Mouse (Mus musculus): ENCODE measurements at regions not wholly inside any gene's neighbourhood (a gene's known extent, or its start where the extent isn't known, plus 50 kb on each side); places are given as distances from the start of the nearest gene placed in this dataset.

DNA sequence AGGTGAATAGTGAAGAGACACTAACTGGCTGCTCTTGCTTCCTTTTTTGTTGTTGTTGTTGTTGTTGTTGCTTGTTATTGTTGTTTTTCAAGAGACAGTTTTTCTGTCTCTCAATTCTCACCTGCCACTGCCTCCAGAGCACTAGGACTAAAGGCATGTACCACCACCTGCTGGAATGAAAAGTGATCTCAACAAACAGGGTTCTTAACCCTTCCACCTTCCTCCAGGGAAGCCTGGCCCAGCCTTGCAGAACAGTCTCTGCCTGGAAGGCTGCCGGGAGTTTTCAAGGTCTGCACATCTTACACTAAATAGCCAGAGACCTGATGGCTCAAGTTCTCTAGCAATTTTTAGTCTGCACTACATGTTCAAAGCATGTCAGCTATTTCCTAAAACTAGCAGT, 138.0 kb upstream of the Gm37988 start:
- TF ChIP-seq POLR2A (IDR thresholded peaks at IDR 0.05; ENCODE audit: control insufficient read depth, low read depth, low read length) (no peak), CTCF (IDR thresholded peaks at IDR 0.05; ENCODE audit: control insufficient read depth, insufficient read depth, insufficient replicate concordance, low read depth, low read length) (no peak)

Measured in testis, adult 2 months (tissue).